Mouse (Mus musculus): ENCODE measurements around the gene Olfr525. TPM values are rescaled to one million over a fixed set of nuclear protein-coding genes. Genes with fewer than 3 reads are reported as not detected.

Gene Olfr525
- polyA plus RNA-seq, 1 experiment from 2014 or later = not detected

DNA sequence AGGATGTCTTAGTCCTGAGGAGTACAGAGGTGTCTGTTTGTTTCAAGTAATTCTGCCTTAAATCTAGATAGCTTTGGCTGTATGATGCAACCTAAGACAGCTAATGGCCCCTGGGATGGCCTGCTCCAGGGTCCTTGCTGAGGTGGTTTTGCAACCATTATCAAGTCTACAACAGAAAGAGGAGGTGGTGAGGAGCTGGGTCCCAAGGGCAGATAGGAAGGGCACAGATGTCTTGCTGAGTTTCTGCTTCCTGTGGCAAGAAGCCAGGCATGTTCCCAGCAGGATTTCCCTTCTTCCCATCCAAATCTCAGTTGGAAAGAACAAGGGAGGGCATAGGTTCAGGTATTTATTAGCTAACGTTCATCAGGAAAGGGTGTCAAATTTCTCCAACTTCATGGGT lies 55.6 kb downstream of the Olfr525 start, which contains the start of gene Olfr530:
Gene Olfr530 (minus strand): TSS at position 101 of the 400 bp plus-strand sequence.
- ATAC-seq = no peak
- Histone ChIP-seq H3K9ac (ENCODE audit: low read depth, low read length) (no peak within 1 kb of the TSS), H3K4me2 (ENCODE audit: low read depth, low read length) (no peak within 1 kb of the TSS), H3K36me3 (ENCODE audit: control insufficient read depth, insufficient read depth, low read length) (no peaks in the 10 kb centered on the region), H3K4me3 (ENCODE audit: low read length) (no peak within 1 kb of the TSS), H3K27me3 (replicated peaks; ENCODE audit: control insufficient read depth, insufficient read depth, low read length) (no peaks in the 10 kb centered on the region), H3K9me3 (ENCODE audit: control insufficient read depth, low read length) (no peaks in the 10 kb centered on the region), H3K4me1 (ENCODE audit: control insufficient read depth, insufficient read depth, low read length) (no peaks in the 10 kb centered on the region), H3K27ac (ENCODE audit: low read length) (no peak within 1 kb of the TSS)
- WGBS = 65% methylated on average over 1 of the region's 1 CpGs

DNA sequence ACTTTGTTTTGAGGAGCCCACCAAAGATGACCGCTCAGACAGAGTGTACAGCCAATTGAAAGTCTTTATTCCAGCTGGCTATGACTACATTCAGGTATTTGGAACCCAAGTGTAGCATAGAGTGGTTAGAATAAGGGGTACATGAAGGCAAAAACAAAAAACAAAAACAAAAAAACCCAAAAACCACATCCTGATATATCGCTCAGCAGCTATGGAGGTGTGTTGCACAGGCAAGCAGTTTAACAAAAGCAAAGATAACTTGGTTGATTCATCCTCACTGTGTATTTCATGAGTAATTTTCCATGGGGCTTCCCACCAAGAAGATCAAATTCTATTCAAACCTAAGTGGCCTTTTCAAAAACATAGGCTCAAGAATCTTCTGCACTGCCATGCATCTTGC lies 56.3 kb downstream of the Olfr525 start:
- H3K27me3 ChIP-seq (replicated peaks; ENCODE audit: control insufficient read depth, insufficient read depth, low read length) = no peaks in the 10 kb centered on the region
- WGBS = 96% methylated on average over 2 of the region's 2 CpGs
- H3K4me2 ChIP-seq (ENCODE audit: low read depth, low read length) = no peak overlapping the region
- no peak overlapping the region for H3K27ac ChIP-seq (ENCODE audit: low read length)
- H3K36me3 ChIP-seq (ENCODE audit: control insufficient read depth, insufficient read depth, low read length) = no peaks in the 10 kb centered on the region
- H3K9ac ChIP-seq (ENCODE audit: low read depth, low read length) = no peak overlapping the region
- no peak overlapping the region for H3K4me3 ChIP-seq (ENCODE audit: low read length)
- no peaks in the 10 kb centered on the region for H3K4me1 ChIP-seq (ENCODE audit: control insufficient read depth, insufficient read depth, low read length)
- ATAC-seq = no peak
- H3K9me3 ChIP-seq (ENCODE audit: control insufficient read depth, low read length) = no peaks in the 10 kb centered on the region

Other genes starting within 250 kb of the Olfr525 start
- gene Caly, start 238.3 kb upstream of the Olfr525 start, polyA plus RNA-seq (2015; fragmentation: Nextera tagmentation; extraction: Ambion mirVana) = 3.0 and 3.1 TPM in 2 replicates
- 902 and 1,035 TPM in 2 replicates for gene Prap1, start 227.5 kb upstream of the Olfr525 start, polyA plus RNA-seq (2015; fragmentation: Nextera tagmentation; extraction: Ambion mirVana)
- 68.2 and 70.7 TPM in 2 replicates for gene Fuom, start 218.4 kb upstream of the Olfr525 start, polyA plus RNA-seq (2015; fragmentation: Nextera tagmentation; extraction: Ambion mirVana)
- 38.6 and 41.0 TPM in 2 replicates for gene Paox, start 205.1 kb upstream of the Olfr525 start, polyA plus RNA-seq (2015; fragmentation: Nextera tagmentation; extraction: Ambion mirVana)
- 216 and 217 TPM in 2 replicates for gene Echs1, start 204.4 kb upstream of the Olfr525 start, polyA plus RNA-seq (2015; fragmentation: Nextera tagmentation; extraction: Ambion mirVana)
- 31.1 and 33.3 TPM in 2 replicates for gene Mtg1, start 183.3 kb upstream of the Olfr525 start, polyA plus RNA-seq (2015; fragmentation: Nextera tagmentation; extraction: Ambion mirVana)
- gene Sprn, start 166.0 kb upstream of the Olfr525 start, polyA plus RNA-seq (2015; fragmentation: Nextera tagmentation; extraction: Ambion mirVana) = 0.89 and 1.4 TPM in 2 replicates
- gene Olfr522, start 156.1 kb upstream of the Olfr525 start, polyA plus RNA-seq (2015; fragmentation: Nextera tagmentation; extraction: Ambion mirVana) = not detected in 2 replicates
- not detected in 2 replicates for gene Olfr523, start 147.6 kb upstream of the Olfr525 start, polyA plus RNA-seq (2015; fragmentation: Nextera tagmentation; extraction: Ambion mirVana)
- gene Olfr524, start 114.9 kb upstream of the Olfr525 start, polyA plus RNA-seq (2015; fragmentation: Nextera tagmentation; extraction: Ambion mirVana) = not detected in 2 replicates
- gene Cd163l1, start 102.6 kb upstream of the Olfr525 start, polyA plus RNA-seq (2015; fragmentation: Nextera tagmentation; extraction: Ambion mirVana) = 0.21 and 0.37 TPM in 2 replicates
- not detected in 2 replicates for gene 5830411N06Rik, start 73.6 kb upstream of the Olfr525 start, polyA plus RNA-seq (2015; fragmentation: Nextera tagmentation; extraction: Ambion mirVana)
- not detected in 2 replicates for gene Olfr527, start 13.2 kb downstream of the Olfr525 start, polyA plus RNA-seq (2015; fragmentation: Nextera tagmentation; extraction: Ambion mirVana)
- gene Olfr60, start 40.8 kb downstream of the Olfr525 start, polyA plus RNA-seq (2015; fragmentation: Nextera tagmentation; extraction: Ambion mirVana) = not detected in 2 replicates
- gene Olfr530, start 55.5 kb downstream of the Olfr525 start, polyA plus RNA-seq (2015; fragmentation: Nextera tagmentation; extraction: Ambion mirVana) = not detected in 2 replicates
- gene Olfr531, start 82.1 kb downstream of the Olfr525 start, polyA plus RNA-seq (2015; fragmentation: Nextera tagmentation; extraction: Ambion mirVana) = not detected in 2 replicates
- not detected in 2 replicates for gene Olfr532, start 100.8 kb downstream of the Olfr525 start, polyA plus RNA-seq (2015; fragmentation: Nextera tagmentation; extraction: Ambion mirVana)
- not detected in 2 replicates for gene Olfr533, start 142.5 kb downstream of the Olfr525 start, polyA plus RNA-seq (2015; fragmentation: Nextera tagmentation; extraction: Ambion mirVana)
- gene Olfr535, start 163.4 kb downstream of the Olfr525 start, polyA plus RNA-seq (2015; fragmentation: Nextera tagmentation; extraction: Ambion mirVana) = not detected in 2 replicates
- gene Olfr536, start 186.5 kb downstream of the Olfr525 start, polyA plus RNA-seq (2015; fragmentation: Nextera tagmentation; extraction: Ambion mirVana) = not detected in 2 replicates
- gene Olfr538, start 247.0 kb downstream of the Olfr525 start, polyA plus RNA-seq (2015; fragmentation: Nextera tagmentation; extraction: Ambion mirVana) = not detected in 2 replicates